Mouse (Mus musculus) myocyte (in vitro differentiated cells): Measurements from ENCODE around the gene Gm45753. TPM values are rescaled to one million over a fixed set of nuclear protein-coding genes. Genes with fewer than 3 reads are reported as not detected.
A peak's percentile ranks its signal among the peaks of the same experiment; 100 is the strongest.

Source experiments
- H3K27me3 ChIP-seq: one replicate; pipeline ENCODE4 v1.6.1; 2011; ENCODE audit not compliant: control insufficient read depth, insufficient read depth, insufficient read length
- H3K36me3 ChIP-seq: one replicate; pipeline ENCODE4 v1.6.1; 2011; ENCODE audit not compliant: control insufficient read depth, insufficient read depth
- H3K4me2 ChIP-seq: one replicate; pipeline ENCODE4 v1.6.1; 2011; ENCODE audit warnings: low read depth, control low read depth
- H3K4me3 ChIP-seq: one replicate; pipeline ENCODE4 v1.5.1; 2011; ENCODE audit warnings: mild to moderate bottlenecking, control low read depth, moderate library complexity
- H3K79me2 ChIP-seq: one replicate; pipeline ENCODE4 v1.6.1; 2011; ENCODE audit not compliant: control insufficient read depth, insufficient read depth
- H3ac ChIP-seq: one replicate; pipeline ENCODE4 v1.6.1; 2011; ENCODE audit not compliant: control insufficient read depth, insufficient read length
- CEBPB ChIP-seq: IDR thresholded peaks from 2 replicates; pipeline ENCODE4 v1.6.1; 2011; ENCODE audit warnings: mild to moderate bottlenecking, moderate library complexity; ENCODE audit not compliant: poor library complexity, insufficient read depth, severe bottlenecking
- E2F4 ChIP-seq: IDR thresholded peaks from one replicate; pipeline ENCODE4 v1.6.1; 2011; ENCODE audit warnings: mild to moderate bottlenecking, control low read depth, moderate library complexity; ENCODE audit not compliant: insufficient read depth
- MAX ChIP-seq: IDR thresholded peaks from one replicate; pipeline ENCODE4 v1.6.1; 2011; ENCODE audit warnings: low read depth, mild to moderate bottlenecking, control low read depth
- MYOD1 ChIP-seq, 3 experiments: IDR thresholded peaks; one replicate each; pipeline ENCODE4 v1.6.1; 2011; ENCODE audit warnings: control low read depth in 2 of 3, low read depth in 2 of 3, mild to moderate bottlenecking in 2 of 3, moderate library complexity in 1 of 3; ENCODE audit not compliant: insufficient read length in 2 of 3, control insufficient read depth in 1 of 3
- MYOG ChIP-seq, 3 experiments: IDR thresholded peaks; one replicate each; pipeline ENCODE4 v1.6.1; 2011; ENCODE audit warnings: control low read depth in 2 of 3, low read depth in 2 of 3, mild to moderate bottlenecking in 2 of 3; ENCODE audit not compliant: insufficient read length in 2 of 3, control insufficient read depth in 1 of 3, insufficient read depth in 1 of 3
- POLR2A ChIP-seq: IDR thresholded peaks from one replicate; pipeline ENCODE4 v1.6.1; 2011; ENCODE audit warnings: low read depth, mild to moderate bottlenecking, control low read depth, moderate library complexity; ENCODE audit not compliant: insufficient read length
- POLR2AphosphoS2 ChIP-seq: IDR thresholded peaks from one replicate; pipeline ENCODE4 v1.6.1; 2011; ENCODE audit warnings: low read depth, control low read depth; ENCODE audit not compliant: insufficient read length
- REST ChIP-seq: IDR thresholded peaks from one replicate; pipeline ENCODE4 v1.6.1; 2011; ENCODE audit warnings: mild to moderate bottlenecking, control low read depth, moderate library complexity; ENCODE audit not compliant: insufficient read depth, insufficient read length
- SRF ChIP-seq: IDR thresholded peaks from one replicate; pipeline ENCODE4 v1.6.1; 2011; ENCODE audit warnings: low read depth; ENCODE audit not compliant: control insufficient read depth, insufficient read length
- TCF12 ChIP-seq: IDR thresholded peaks from one replicate; pipeline ENCODE4 v1.6.1; 2011; ENCODE audit warnings: mild to moderate bottlenecking, control low read depth; ENCODE audit not compliant: poor library complexity, insufficient read depth, severe bottlenecking
- TCF3 ChIP-seq: IDR thresholded peaks from one replicate; pipeline ENCODE4 v1.6.1; 2011; ENCODE audit warnings: low read depth, control low read depth; ENCODE audit not compliant: insufficient read length
- USF1 ChIP-seq: IDR thresholded peaks from one replicate; pipeline ENCODE4 v1.6.1; 2011; ENCODE audit warnings: low read depth, mild to moderate bottlenecking, control low read depth, moderate library complexity
- polyA plus RNA-seq: library from polyadenylated mRNA; unstranded; fragments of >200 nt; fragmentation: generic; extraction: Trizol; gene quantifications from one replicate; pipeline ENCODE4 v1.2.1, GENCODE M21; 2012; ENCODE audit warnings: missing spikeins

The Gm45753 gene
- polyA plus RNA-seq, 1 experiment = not detected

DNA sequence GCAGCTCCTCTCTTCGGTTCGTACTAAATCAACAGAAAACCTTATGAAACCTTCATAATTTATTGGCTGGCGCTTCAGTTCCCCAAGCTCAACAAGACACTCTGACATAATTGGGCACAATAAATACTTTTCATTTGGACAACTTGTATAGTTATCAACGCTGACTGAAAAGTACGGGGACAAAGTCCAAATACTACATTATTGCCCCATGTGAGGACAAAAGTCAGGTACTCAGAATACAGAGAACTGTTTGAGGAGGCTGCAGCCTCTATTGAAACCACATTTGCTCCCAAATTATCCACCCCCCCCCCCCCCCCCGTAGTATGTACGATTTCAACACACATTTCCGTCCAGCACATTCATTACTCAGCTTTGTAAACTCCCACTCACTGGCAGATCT is 68.9 kb downstream of the Gm45753 start:
- H3K27me3 ChIP-seq = no peaks in the 10 kb centered on the region
- no peaks in the 10 kb centered on the region for H3K36me3 ChIP-seq
- H3ac ChIP-seq = no peak overlapping the region
- no peak for TF ChIP-seq TCF12
- TF ChIP-seq REST = no peak
- TF ChIP-seq USF1 = no peak
- TF ChIP-seq MYOG (IDR thresholded peaks at IDR 0.05; ENCODE audit: control insufficient read depth in 1 of 3, insufficient read depth in 1 of 3, insufficient read length in 2 of 3, low read depth in 2 of 3) = no peak
- TF ChIP-seq MYOD1 (IDR thresholded peaks at IDR 0.05; ENCODE audit: control insufficient read depth in 1 of 3, insufficient read length in 2 of 3, low read depth in 2 of 3) = no peak
- TF ChIP-seq SRF = no peak
- no peak for TF ChIP-seq POLR2AphosphoS2
- no peak for TF ChIP-seq TCF3
- no peak for TF ChIP-seq CEBPB
- no peak for TF ChIP-seq E2F4
- TF ChIP-seq POLR2A = no peak
- TF ChIP-seq MAX = no peak
- H3K79me2 ChIP-seq = no peaks in the 10 kb centered on the region
- H3K4me3 ChIP-seq = no peak overlapping the region
- H3K4me2 ChIP-seq = no peak overlapping the region

DNA sequence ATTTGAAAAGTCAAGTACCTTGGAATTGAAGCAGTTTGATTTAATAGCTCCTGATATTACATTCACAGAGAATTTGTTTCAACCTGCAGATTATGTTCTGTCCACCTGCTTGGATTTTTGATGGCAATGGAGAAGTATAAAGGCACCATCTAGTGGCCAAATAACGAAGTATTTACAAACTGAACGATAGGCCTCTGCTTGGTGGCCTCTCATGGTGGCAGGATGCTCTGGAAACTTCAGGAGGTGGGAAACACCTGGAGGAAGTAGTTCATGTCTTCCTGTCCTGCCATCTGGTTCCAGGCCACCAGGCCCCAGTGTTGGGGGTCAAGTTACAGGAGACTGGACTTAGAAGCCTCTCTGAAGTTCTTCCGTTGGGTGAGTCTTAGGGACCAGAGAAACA is 70.0 kb downstream of the Gm45753 start:
- no peak overlapping the region for H3ac ChIP-seq
- H3K4me2 ChIP-seq = no peak overlapping the region
- H3K27me3 ChIP-seq = no peaks in the 10 kb centered on the region
- no peaks in the 10 kb centered on the region for H3K79me2 ChIP-seq
- TF ChIP-seq SRF = no peak
- TF ChIP-seq POLR2A = no peak
- no peak for TF ChIP-seq MYOG (IDR thresholded peaks at IDR 0.05; ENCODE audit: control insufficient read depth in 1 of 3, insufficient read depth in 1 of 3, insufficient read length in 2 of 3, low read depth in 2 of 3)
- TF ChIP-seq TCF3 = no peak
- TF ChIP-seq E2F4 = no peak
- TF ChIP-seq USF1 = no peak
- TF ChIP-seq MAX = no peak
- TF ChIP-seq CEBPB = no peak
- TF ChIP-seq REST = no peak
- no peak for TF ChIP-seq TCF12
- TF ChIP-seq MYOD1 (IDR thresholded peaks at IDR 0.05; ENCODE audit: control insufficient read depth in 1 of 3, insufficient read length in 2 of 3, low read depth in 2 of 3) = no peak
- TF ChIP-seq POLR2AphosphoS2 = no peak
- no peaks in the 10 kb centered on the region for H3K36me3 ChIP-seq
- no peak overlapping the region for H3K4me3 ChIP-seq

DNA sequence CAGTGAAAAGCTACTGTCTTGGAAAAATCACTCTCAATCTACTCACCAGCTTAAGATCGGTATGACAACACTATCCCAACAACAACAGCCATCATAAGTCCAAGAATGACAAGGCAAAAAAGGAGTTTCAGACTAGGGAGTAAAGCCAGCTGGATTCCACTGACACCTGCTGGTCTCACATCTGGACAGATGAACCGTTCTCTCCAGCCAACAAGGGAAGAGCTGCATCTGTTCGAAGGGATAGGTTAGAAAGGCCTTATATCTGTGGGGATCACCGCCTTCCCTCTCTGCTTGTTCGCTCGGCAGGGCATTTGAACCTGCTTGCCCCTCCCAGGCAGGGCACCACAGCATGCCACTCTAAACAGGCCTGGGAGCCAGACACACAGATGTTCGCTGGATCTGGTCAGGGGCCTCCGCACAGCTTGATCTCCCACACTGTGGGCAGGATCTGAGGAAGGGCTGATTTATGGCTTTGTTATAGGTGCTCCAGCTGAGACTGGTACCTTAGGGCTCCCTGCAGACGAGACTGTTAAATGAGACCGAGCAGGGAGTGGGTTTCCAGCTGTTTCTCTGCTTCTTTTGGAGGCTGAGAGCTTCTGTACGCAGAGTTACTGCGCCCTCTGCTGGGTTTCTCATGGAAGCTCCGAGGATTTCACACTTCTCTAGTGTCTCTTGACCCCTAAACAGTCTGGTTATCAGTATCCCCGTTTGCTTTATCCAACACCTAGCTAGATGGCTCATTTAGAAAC is 71.9 kb downstream of the Gm45753 start:
- TF ChIP-seq MYOD1 (IDR thresholded peaks at IDR 0.05; ENCODE audit: control insufficient read depth in 1 of 3, insufficient read length in 2 of 3, low read depth in 2 of 3) (peak in 1 of 3 experiments; percentile 1), REST (no peak)
- no peak overlapping the region for H3K4me3 ChIP-seq

DNA sequence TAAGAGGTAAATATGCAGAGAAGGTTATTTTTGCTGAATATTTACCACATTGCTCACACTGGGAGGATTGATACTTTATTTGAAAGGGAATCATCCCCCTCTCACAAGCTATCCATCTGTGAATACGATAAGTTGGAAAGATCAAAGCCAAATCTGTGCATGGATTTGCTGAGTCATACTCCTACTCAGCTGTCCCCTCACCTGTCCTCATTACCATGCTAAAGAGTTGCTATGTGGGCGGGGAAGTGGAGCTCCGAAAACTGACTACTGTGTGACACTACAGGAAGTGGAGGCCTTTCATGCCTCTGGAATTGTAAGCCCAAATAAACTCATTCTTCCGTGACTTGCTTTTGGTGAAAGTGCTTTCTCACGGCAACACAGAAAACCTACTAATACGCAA is 73.0 kb downstream of the Gm45753 start:
- no peaks in the 10 kb centered on the region for H3K36me3 ChIP-seq

More for the DNA sequence above, 71.9 kb downstream of the Gm45753 start:
- H3K4me2 ChIP-seq = no peak overlapping the region
- H3K79me2 ChIP-seq = no peaks in the 10 kb centered on the region
- no peaks in the 10 kb centered on the region for H3K27me3 ChIP-seq
- no peak overlapping the region for H3ac ChIP-seq
- no peaks in the 10 kb centered on the region for H3K36me3 ChIP-seq

DNA sequence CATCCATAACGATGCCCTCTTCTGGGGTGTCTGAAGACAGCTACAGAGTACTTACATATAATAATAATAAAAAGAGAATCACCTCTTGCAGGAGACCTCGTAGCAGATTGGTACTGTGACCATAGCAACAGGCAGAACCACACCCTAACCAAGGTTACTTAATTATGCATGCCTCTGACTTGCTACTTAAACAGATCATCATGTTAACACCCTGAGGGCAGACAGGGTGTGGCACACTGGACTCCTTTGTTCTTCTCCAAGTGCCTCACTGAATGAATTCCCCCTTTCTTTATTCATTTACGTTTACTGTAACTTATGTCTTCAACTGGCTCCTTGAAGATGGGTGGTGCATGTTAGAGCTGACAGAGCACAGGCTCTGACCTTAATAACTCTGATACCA is 75.0 kb downstream of the Gm45753 start:
- no peak overlapping the region for H3ac ChIP-seq
- H3K36me3 ChIP-seq = no peaks in the 10 kb centered on the region
- TF ChIP-seq POLR2AphosphoS2 (no peak), SRF (no peak), REST (no peak), MAX (no peak), POLR2A (no peak), TCF12 (no peak)
- H3K27me3 ChIP-seq = no peaks in the 10 kb centered on the region
- H3K4me3 ChIP-seq = no peak overlapping the region
- no peak overlapping the region for H3K4me2 ChIP-seq
- H3K79me2 ChIP-seq = no peaks in the 10 kb centered on the region

More for the DNA sequence above, 73.0 kb downstream of the Gm45753 start:
- H3ac ChIP-seq = no peak overlapping the region
- H3K4me3 ChIP-seq = no peak overlapping the region
- no peak for TF ChIP-seq MYOD1 (IDR thresholded peaks at IDR 0.05; ENCODE audit: control insufficient read depth in 1 of 3, insufficient read length in 2 of 3, low read depth in 2 of 3)
- TF ChIP-seq E2F4 = no peak
- no peak for TF ChIP-seq MYOG (IDR thresholded peaks at IDR 0.05; ENCODE audit: control insufficient read depth in 1 of 3, insufficient read depth in 1 of 3, insufficient read length in 2 of 3, low read depth in 2 of 3)
- no peak for TF ChIP-seq CEBPB
- TF ChIP-seq TCF3 = no peak
- no peak for TF ChIP-seq MAX
- TF ChIP-seq SRF = no peak
- TF ChIP-seq USF1 = no peak
- no peak for TF ChIP-seq REST
- no peaks in the 10 kb centered on the region for H3K79me2 ChIP-seq
- no peak overlapping the region for H3K4me2 ChIP-seq
- no peaks in the 10 kb centered on the region for H3K27me3 ChIP-seq

Other genes starting within 250 kb of the Gm45753 start
- not detected for gene Mtnr1a, start 239.3 kb downstream of the Gm45753 start, polyA plus RNA-seq
- gene F11, start 46.4 kb downstream of the Gm45753 start, polyA plus RNA-seq = not detected
- not detected for gene Klkb1, start 13.6 kb downstream of the Gm45753 start, polyA plus RNA-seq
- gene Cyp4v3, start 24.8 kb upstream of the Gm45753 start, polyA plus RNA-seq = 0.02 TPM
- 0.59 TPM for gene Fam149a, start 73.8 kb upstream of the Gm45753 start, polyA plus RNA-seq
- 0.06 TPM for gene Tlr3, start 102.6 kb upstream of the Gm45753 start, polyA plus RNA-seq
- 14.3 TPM for gene Sorbs2, start 199.3 kb upstream of the Gm45753 start, polyA plus RNA-seq